Mouse (Mus musculus) neural tube, embryonic 11.5 days (tissue): ENCODE results near the gene Prss50. TPM values are rescaled to one million over a fixed set of nuclear protein-coding genes. Genes with fewer than 3 reads are reported as not detected.
A peak's percentile ranks its signal among the peaks of the same experiment; 100 is the strongest.

Experiments
- ATAC-seq: fragments of 200-750 bp; cut with Nextera tagmentation; 2 replicates; pipeline ENCODE4 v1.8.0; 2017; ENCODE audit warnings: moderate number of reproducible peaks, mild to moderate bottlenecking, moderate TSS enrichment, moderate library complexity; ENCODE audit not compliant: insufficient read depth, low FRiP score, low TSS enrichment
- DNase-seq: peaks from one replicate; pipeline ENCODE4 v3.0.0-alpha.2; 2015; ENCODE audit warnings: low spot score
- H3K27ac ChIP-seq: fragments of 300-500 bp; sonication (generic); 2 replicates; pipeline ENCODE4 v1.5.1; 2014; ENCODE audit warnings: low read depth, mild to moderate bottlenecking, low read length
- H3K27me3 ChIP-seq: fragments of 300-500 bp; sonication (generic); 2 replicates; pipeline ENCODE4 v1.6.1; 2014; ENCODE audit warnings: mild to moderate bottlenecking, low read length, mixed read lengths; ENCODE audit not compliant: control insufficient read depth, insufficient read depth
- H3K36me3 ChIP-seq: fragments of 300-500 bp; sonication (generic); 2 replicates; pipeline ENCODE4 v1.6.1; 2014; ENCODE audit warnings: mild to moderate bottlenecking, low read length, moderate library complexity, mixed read lengths; ENCODE audit not compliant: control insufficient read depth, insufficient read depth
- H3K4me1 ChIP-seq: fragments of 300-500 bp; sonication (generic); 2 replicates; pipeline ENCODE4 v1.6.1; 2014; ENCODE audit warnings: low read length, mixed read lengths; ENCODE audit not compliant: control insufficient read depth, insufficient read depth
- H3K4me2 ChIP-seq: fragments of 300-500 bp; sonication (generic); 2 replicates; pipeline ENCODE4 v1.6.1; 2014; ENCODE audit warnings: low read depth, mild to moderate bottlenecking, moderate library complexity
- H3K4me3 ChIP-seq: fragments of 300-500 bp; sonication (generic); 2 replicates; pipeline ENCODE4 v1.5.1; 2014; ENCODE audit warnings: low read depth, low read length
- H3K9ac ChIP-seq: fragments of 300-500 bp; sonication (generic); 2 replicates; pipeline ENCODE4 v1.6.1; 2014; ENCODE audit warnings: mild to moderate bottlenecking, low read length
- H3K9me3 ChIP-seq: fragments of 300-500 bp; sonication (generic); 2 replicates; pipeline ENCODE4 v1.6.1; 2016; ENCODE audit warnings: low read length; ENCODE audit not compliant: control insufficient read depth
- WGBS: fragments of 180-500 bp; shearing (Covaris S2); extraction: QIAGEN DNeasy Blood & Tissue Kit; methylation state at CpG from one replicate; pipeline ENCODE4 v1.1.7; 2014; 5-methylcytosine and 5-hydroxymethylcytosine counted together
- polyA plus RNA-seq: library from polyadenylated mRNA; unstranded; fragments of >200 nt; fragmentation: Nextera tagmentation; extraction: Ambion mirVana; gene quantifications from 2 replicates; pipeline ENCODE4 v1.2.1, GENCODE M21; 2014

The Prss50 gene
- polyA plus RNA-seq, 1 experiment from 2014 or later: not detected

DNA sequence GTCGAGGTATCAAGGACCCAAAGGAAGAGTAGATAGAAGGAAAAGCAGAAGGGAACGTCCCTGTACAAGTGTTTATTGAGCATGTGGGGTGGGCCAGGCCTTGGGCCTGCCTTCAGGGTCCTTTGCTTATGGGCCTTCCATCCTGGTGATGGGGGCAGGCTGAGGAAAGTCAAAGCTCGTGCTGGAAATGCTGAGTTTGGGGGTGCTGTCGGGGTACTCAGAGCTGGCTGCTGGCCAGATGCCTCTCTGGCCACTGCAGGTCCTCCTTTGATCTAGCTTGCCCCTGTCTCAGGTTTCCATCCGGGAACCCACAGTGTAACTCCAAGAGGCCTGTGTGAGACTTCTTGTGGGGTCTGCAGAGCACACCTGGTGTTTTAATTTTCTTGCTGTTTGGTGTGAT is 756 bp downstream of the Prss50 start:
- no peaks in the 10 kb centered on the region for H3K36me3 ChIP-seq
- H3K4me1 ChIP-seq: peaks cover 4% of the 10 kb centered on the region; the same call in 1 of the 2 replicates
- 39% methylated on average over 5 of the region's 5 CpGs for WGBS
- H3K4me2 ChIP-seq: no peak overlapping the region
- H3K27me3 ChIP-seq: no peaks in the 10 kb centered on the region
- ATAC-seq (no peak), DNase-seq (no peak)
- no peak overlapping the region for H3K4me3 ChIP-seq
- H3K27ac ChIP-seq: no peak overlapping the region
- no peaks in the 10 kb centered on the region for H3K9me3 ChIP-seq
- H3K9ac ChIP-seq: no peak overlapping the region

DNA sequence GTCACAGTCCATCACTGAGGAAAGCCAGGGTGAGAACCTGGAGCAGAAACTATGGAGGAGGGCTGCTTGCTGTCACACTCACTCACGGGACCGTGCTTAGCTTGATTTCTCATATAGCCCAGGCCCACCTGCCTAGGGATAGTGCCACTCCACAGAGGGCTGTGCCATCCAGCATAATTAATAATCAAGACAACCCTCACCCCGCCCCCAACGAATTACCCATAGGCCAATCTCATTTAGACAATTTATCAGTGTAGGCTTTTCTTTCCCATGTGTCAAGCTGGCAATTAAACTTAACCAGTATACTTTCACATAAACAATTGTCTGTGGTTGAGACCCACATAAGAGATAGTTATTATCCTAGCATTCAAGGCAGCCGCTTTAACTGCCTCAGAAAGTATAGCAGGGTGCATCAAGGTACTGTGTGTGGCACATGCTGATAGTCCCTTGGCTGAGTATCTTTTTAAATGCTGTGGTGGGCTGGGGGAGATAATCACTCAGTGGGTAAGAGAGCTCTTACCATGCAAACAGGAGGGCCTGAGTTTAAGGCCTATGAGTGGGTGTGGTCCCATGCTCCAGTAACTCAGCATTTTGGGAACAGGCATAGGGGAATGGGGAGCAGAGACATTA is 1.3 kb downstream of the Prss50 start:
- Histone ChIP-seq H3K9ac (no peak overlapping the region), H3K4me1 (peaks cover 4% of the 10 kb centered on the region; the same call in 1 of the 2 replicates), H3K36me3 (no peaks in the 10 kb centered on the region), H3K4me3 (no peak overlapping the region), H3K4me2 (no peak overlapping the region), H3K9me3 (no peaks in the 10 kb centered on the region), H3K27ac (no peak overlapping the region), H3K27me3 (no peaks in the 10 kb centered on the region)
- WGBS: 87% methylated on average over 5 of the region's 5 CpGs
- no peak for DNase-seq
- no peak for ATAC-seq

DNA sequence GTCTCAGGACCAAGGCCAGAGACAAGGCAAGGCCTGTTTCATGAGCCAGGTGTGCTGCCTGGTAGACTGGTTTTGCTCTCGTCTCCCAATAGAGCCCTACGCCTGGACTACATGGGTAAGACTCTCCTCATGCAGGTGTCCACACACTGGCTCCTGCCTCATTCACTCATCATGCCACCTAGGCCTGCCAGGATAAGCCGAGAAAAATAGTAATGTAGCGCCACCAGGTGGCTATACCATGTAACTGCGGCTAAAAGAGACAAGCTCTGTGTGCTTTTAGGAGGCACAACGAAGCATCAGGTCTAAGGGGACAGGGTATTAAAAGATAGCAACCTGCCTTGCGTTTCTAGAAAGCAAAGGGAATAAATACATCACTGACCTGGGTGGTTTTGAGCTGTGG is 13.3 kb downstream of the Prss50 start:
- Histone ChIP-seq H3K27me3 (peaks cover 6% of the 10 kb centered on the region; the same call in 1 of the 2 replicates), H3K4me2 (no peak overlapping the region), H3K4me1 (peaks cover 21% of the 10 kb centered on the region), H3K27ac (no peak overlapping the region), H3K9ac (no peak overlapping the region), H3K36me3 (no peaks in the 10 kb centered on the region), H3K9me3 (no peaks in the 10 kb centered on the region), H3K4me3 (no peak overlapping the region)
- ATAC-seq (no peak), DNase-seq (peak; percentile 55)
- WGBS: 19% methylated on average over 7 of the region's 7 CpGs

DNA sequence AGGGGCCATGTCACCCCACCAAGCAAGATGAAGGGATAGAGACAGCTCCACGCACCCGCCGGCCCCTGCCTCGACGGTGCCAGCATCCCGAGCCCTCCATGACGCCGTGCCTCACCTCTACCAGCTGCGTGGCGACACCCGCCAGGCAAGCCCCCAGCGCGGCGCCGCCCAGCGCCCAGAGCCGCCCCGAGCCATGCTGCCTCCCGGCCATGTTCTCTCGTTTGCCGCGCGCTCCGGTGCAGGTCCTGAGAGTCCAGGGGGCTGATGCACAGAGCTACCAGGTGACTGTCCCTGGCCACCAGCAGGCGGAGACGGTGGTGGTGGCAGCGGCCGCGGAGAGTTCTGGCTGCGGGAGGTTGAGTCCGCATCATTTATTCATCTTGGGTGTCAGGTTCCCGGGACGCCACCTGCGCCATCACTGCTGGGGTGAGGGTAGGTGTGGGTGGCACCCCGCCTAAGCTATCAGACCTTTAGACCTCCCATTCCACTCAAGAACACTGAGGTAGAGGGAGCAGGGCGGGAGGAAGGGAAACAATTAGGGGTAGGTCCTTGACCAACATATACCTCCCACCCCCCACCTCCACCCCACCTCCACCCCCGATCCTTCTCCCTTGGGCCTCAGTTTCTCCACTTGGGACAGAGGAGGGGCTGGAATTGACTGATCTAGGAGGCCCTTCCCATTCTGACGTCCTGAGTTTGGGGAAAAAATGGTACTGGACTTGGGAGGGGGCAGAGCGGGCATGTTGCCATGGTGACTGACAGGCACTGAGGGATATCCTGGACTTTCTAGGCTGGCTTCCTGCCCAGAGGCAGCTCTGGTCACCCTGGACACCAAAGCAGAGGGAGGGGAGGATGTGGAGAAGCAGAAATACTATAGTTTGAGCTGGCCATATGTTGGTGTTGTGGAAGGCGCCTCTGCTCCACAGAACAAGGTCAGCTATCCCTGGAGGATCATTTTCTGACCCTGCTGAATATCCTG is 16.2 kb downstream of the Prss50 start:
- H3K4me2 ChIP-seq: peak overlapping the region; percentile 57
- H3K4me3 ChIP-seq: peak overlapping the region; percentile 19
- H3K9me3 ChIP-seq: no peaks in the 10 kb centered on the region
- WGBS: 11% methylated on average over 40 of the region's 40 CpGs
- H3K36me3 ChIP-seq: no peaks in the 10 kb centered on the region
- H3K27ac ChIP-seq: no peak overlapping the region; the same call in 1 of the 2 replicates
- peaks cover 21% of the 10 kb centered on the region for H3K4me1 ChIP-seq
- peak overlapping the region; percentile 22; the same call in 1 of the 2 replicates for H3K9ac ChIP-seq
- peaks cover 11% of the 10 kb centered on the region for H3K27me3 ChIP-seq
- DNase-seq (peak; percentile 59), ATAC-seq (peak; percentile 49)

DNA sequence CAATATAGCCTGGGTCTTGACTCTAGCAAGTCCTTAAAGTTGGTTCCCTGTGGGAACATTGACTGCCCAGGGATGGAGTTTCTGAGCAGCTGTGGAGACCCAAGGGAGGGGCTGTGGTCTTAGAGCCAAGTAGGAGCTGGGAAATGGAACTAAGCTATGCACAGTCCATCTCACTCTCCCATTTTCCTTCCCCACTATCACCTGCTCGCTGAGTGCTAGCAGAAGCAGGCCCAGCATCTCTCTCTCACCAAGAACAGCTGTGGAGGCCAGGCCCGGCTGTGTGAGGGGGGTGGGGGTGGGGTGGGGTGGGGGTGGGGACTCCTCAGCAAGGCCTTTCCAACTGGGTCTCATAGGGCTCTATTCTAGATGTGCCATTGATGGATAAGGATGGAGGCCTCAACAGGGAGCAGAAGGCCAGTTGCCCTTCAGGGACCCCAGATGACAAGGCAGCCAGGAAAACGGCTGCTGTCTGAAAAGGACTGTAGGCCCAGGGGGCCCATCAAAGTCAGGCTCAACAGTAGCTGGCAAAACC is 17.0 kb downstream of the Prss50 start:
- Histone ChIP-seq H3K27ac (peak overlapping the region; percentile 27; the same call in 1 of the 2 replicates), H3K9me3 (no peaks in the 10 kb centered on the region), H3K27me3 (peaks cover 19% of the 10 kb centered on the region), H3K4me3 (no peak overlapping the region), H3K4me1 (peaks cover 21% of the 10 kb centered on the region), H3K9ac (no peak overlapping the region), H3K4me2 (no peak overlapping the region), H3K36me3 (no peaks in the 10 kb centered on the region)
- 10% methylated on average over 3 of the region's 3 CpGs for WGBS
- ATAC-seq: peak; percentile 47
- DNase-seq: peak; percentile 32

DNA sequence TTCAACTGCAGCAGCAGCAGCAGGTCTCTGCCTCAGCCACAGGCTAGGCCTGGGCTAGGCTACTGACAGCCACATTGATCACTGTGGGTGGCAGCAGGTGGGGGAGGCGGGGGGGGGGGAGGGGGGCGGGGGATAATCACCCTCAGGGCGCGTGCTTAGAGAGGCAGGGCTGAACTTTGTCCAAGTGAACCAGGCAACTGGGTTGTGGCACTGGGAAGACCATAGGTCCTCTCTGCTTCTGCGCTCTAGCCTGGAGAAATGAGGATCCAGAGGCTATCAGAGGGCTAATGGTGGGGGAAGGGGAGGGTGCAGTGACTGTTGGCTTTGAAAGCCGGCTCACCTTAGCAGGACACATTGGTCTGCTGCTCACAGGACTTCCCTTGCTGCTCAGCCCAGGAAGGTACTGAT is 17.5 kb downstream of the Prss50 start:
- H3K27me3 ChIP-seq: peaks cover 25% of the 10 kb centered on the region
- no peak overlapping the region for H3K4me3 ChIP-seq
- H3K4me1 ChIP-seq: peaks cover 21% of the 10 kb centered on the region
- ATAC-seq (peak; percentile 27; the same call in 1 of the 2 replicates), DNase-seq (peak; percentile 29)
- H3K27ac ChIP-seq: no peak overlapping the region
- no peak overlapping the region for H3K9ac ChIP-seq
- H3K4me2 ChIP-seq: no peak overlapping the region
- WGBS: 19% methylated on average over 4 of the region's 6 CpGs
- no peaks in the 10 kb centered on the region for H3K36me3 ChIP-seq
- no peaks in the 10 kb centered on the region for H3K9me3 ChIP-seq

DNA sequence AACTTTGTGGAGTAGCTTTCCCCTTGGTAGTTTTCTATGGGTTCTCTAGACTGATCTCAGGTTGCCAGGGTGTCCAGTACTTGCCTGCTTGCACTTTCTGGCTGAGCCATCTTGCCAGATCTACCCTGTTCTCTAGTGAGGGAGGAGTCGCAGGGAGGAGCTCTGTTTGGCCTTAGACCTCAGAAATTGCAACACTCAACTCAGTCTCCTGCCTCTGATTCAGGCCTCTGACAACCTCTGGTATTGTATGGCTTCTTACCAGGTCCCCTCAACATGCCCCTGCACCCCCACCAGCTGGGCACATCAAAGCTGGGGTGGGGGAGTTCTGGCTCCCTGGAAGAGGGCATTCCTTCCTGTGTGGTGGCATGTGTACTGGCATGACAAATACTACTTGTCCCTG is 19.6 kb downstream of the Prss50 start:
- peaks cover 37% of the 10 kb centered on the region for H3K27me3 ChIP-seq
- no peak for ATAC-seq
- 84% methylated on average over 1 of the region's 1 CpGs for WGBS

DNA sequence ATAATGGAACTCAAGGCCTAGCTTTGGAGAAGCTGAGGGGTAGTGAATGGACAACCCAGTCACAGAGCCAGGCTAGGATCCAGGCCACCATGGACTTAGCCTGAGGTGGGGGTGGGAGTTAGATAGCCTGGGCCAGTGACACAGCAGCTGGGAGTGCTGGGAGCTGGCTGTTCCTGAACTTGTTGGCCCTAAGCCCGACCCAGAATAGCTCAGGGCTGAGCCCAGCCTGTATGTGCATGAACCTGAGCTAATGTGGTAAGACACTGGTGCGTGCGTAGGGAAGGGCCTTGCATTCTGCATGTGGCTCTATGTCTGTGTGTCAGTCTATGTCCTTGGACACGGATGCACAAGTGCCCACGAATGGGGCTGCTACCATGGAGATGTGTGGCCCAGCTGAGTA is 20.1 kb downstream of the Prss50 start:
- no peak for ATAC-seq
- H3K27me3 ChIP-seq: peaks cover 37% of the 10 kb centered on the region

More for the DNA sequence above, 19.6 kb downstream of the Prss50 start:
- peaks cover 21% of the 10 kb centered on the region for H3K4me1 ChIP-seq
- no peak overlapping the region for H3K4me3 ChIP-seq
- H3K36me3 ChIP-seq: no peaks in the 10 kb centered on the region
- H3K9ac ChIP-seq: no peak overlapping the region
- H3K27ac ChIP-seq: no peak overlapping the region
- H3K4me2 ChIP-seq: no peak overlapping the region
- H3K9me3 ChIP-seq: no peaks in the 10 kb centered on the region
- no peak for DNase-seq

More for the DNA sequence above, 20.1 kb downstream of the Prss50 start:
- Histone ChIP-seq H3K4me2 (no peak overlapping the region), H3K4me3 (no peak overlapping the region), H3K27ac (no peak overlapping the region), H3K4me1 (peaks cover 21% of the 10 kb centered on the region), H3K9me3 (no peaks in the 10 kb centered on the region), H3K9ac (no peak overlapping the region), H3K36me3 (no peaks in the 10 kb centered on the region)
- no peak for DNase-seq
- 85% methylated on average over 5 of the region's 5 CpGs for WGBS
